Mouse (Mus musculus) heart, embryonic 11.5 days (tissue): Measurements from ENCODE around the gene Pip4k2a. TPM values are rescaled to one million over a fixed set of nuclear protein-coding genes. Genes with fewer than 3 reads are reported as not detected.

Experiments
- ATAC-seq: fragments of 200-750 bp; cut with Nextera tagmentation; replicated peaks from 2 replicates; pipeline ENCODE4 v1.8.0; 2017; ENCODE audit warnings: moderate library complexity; ENCODE audit not compliant: insufficient number of reproducible peaks, low FRiP score, low TSS enrichment
- H3K27ac ChIP-seq: fragments of 300-500 bp; sonication (generic); 2 replicates; pipeline ENCODE4 v1.5.1; 2014; ENCODE audit warnings: mild to moderate bottlenecking, low read depth, low read length
- H3K27me3 ChIP-seq: fragments of 300-500 bp; sonication (generic); 2 replicates; pipeline ENCODE4 v1.6.1; 2014; ENCODE audit warnings: mild to moderate bottlenecking, low read length, mixed read lengths; ENCODE audit not compliant: control insufficient read depth, insufficient read depth
- H3K36me3 ChIP-seq: fragments of 300-500 bp; sonication (generic); 2 replicates; pipeline ENCODE4 v1.6.1; 2014; ENCODE audit warnings: mild to moderate bottlenecking, low read length, moderate library complexity, mixed read lengths; ENCODE audit not compliant: control insufficient read depth, insufficient read depth
- H3K4me1 ChIP-seq: fragments of 300-500 bp; sonication (generic); 2 replicates; pipeline ENCODE4 v1.6.1; 2014; ENCODE audit warnings: low read length; ENCODE audit not compliant: control insufficient read depth, insufficient read depth
- H3K4me2 ChIP-seq: fragments of 300-500 bp; sonication (generic); 2 replicates; pipeline ENCODE4 v1.6.1; 2014; ENCODE audit warnings: mild to moderate bottlenecking, moderate library complexity
- H3K4me3 ChIP-seq: fragments of 300-500 bp; sonication (generic); 2 replicates; pipeline ENCODE4 v1.5.1; 2014; ENCODE audit warnings: low read depth, low read length
- H3K9ac ChIP-seq: fragments of 300-500 bp; sonication (generic); 2 replicates; pipeline ENCODE4 v1.6.1; 2014; ENCODE audit warnings: mild to moderate bottlenecking, low read depth, low read length, moderate library complexity
- H3K9me3 ChIP-seq: fragments of 300-500 bp; sonication (generic); replicated peaks from 2 replicates; pipeline ENCODE4 v1.6.1; 2016; ENCODE audit warnings: low read length; ENCODE audit not compliant: control insufficient read depth
- WGBS: fragments of 180-500 bp; shearing (Covaris S2); extraction: QIAGEN DNeasy Blood & Tissue Kit; methylation state at CpG from one replicate; pipeline ENCODE4 v1.1.7; 2014; ENCODE audit not compliant: insufficient replicate concordance; 5-methylcytosine and 5-hydroxymethylcytosine counted together
- polyA plus RNA-seq: library from polyadenylated mRNA; unstranded; fragments of >200 nt; fragmentation: Nextera tagmentation; extraction: Ambion mirVana; gene quantifications from 2 replicates; pipeline ENCODE4 v1.2.1, GENCODE M21; 2014

Gene Pip4k2a
- polyA plus RNA-seq, 1 experiment from 2014 or later = 7.7 TPM

DNA sequence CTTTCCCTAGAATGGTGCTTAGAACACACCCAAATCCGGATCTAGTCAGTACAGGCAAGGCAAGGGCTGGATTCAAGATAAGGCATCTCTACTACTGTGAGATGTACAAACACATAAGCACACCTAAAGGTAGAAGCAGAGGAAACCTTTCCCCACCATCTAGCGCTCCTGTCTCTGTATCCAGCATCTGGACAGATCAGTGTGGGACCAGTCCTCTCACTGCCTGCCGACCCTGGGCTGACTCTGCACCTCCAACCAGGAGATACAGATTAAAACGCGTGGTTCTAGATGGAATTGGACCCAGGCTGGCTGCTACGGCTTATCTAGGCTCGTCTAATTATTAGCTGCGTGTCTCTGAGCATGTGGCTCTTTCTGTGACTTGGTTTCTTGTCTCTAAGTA, 142.7 kb downstream of the Pip4k2a start:
- ATAC-seq = no peak
- Histone ChIP-seq H3K4me1 (0 out of 2 replicates have a peak, but pooled peaks cover under 1% of the 10 kb centered on the region), H3K27ac (no peak overlapping the region), H3K9ac (no peak overlapping the region), H3K4me2 (no peak overlapping the region), H3K4me3 (no peak overlapping the region), H3K27me3 (no peaks in the 10 kb centered on the region), H3K36me3 (no peaks in the 10 kb centered on the region), H3K9me3 (no peaks in the 10 kb centered on the region)
- WGBS = 51% methylated on average over 8 of the region's 8 CpGs

DNA sequence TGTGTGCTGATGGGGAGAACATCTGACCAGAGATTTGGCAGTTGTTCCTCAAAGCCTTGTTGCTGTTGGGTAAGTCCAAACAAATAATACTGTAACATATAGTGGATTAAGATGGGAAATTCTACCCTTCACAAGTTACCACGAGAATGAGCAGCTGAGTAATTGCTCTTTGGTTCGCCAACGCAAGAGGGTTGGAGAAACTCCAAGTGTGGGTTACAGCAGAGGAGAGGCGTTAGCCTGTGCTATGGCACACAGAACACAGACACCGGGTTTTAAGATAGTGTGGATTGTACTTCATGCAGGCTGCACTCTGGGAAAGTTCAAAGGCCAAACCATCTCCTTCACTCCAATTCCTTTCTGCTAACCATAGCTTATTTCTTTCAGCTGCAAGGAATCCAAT, 144.6 kb downstream of the Pip4k2a start:
- H3K4me1 ChIP-seq = no peaks in the 10 kb centered on the region
- H3K4me3 ChIP-seq = no peak overlapping the region
- WGBS = 86% methylated on average over 5 of the region's 5 CpGs
- no peaks in the 10 kb centered on the region for H3K9me3 ChIP-seq
- H3K27ac ChIP-seq = no peak overlapping the region
- no peak for ATAC-seq
- H3K9ac ChIP-seq = no peak overlapping the region
- H3K4me2 ChIP-seq = no peak overlapping the region
- H3K36me3 ChIP-seq = no peaks in the 10 kb centered on the region
- H3K27me3 ChIP-seq = no peaks in the 10 kb centered on the region

DNA sequence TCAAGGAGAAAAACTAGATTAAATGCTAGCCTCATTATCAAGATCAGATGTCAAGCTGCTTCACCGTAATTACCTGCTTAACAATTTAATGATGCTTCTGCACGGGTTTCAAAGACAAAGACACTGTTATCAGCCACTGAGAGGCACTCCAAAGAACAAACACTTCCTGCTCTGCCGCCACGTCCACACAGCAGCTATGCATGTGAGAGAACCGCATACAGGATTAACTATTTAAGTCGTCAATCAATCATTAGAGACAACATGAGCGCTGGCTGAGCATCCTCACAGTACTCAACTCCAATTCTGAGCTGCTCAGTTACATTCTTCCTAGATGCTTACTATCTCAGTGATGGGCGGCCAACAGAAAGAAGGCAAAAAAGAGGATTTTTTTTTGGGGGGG, 147.3 kb downstream of the Pip4k2a start:
- no peak overlapping the region for H3K4me3 ChIP-seq
- H3K27ac ChIP-seq = no peak overlapping the region
- no peaks in the 10 kb centered on the region for H3K27me3 ChIP-seq
- no peak overlapping the region for H3K4me2 ChIP-seq
- 49% methylated on average over 8 of the region's 8 CpGs for WGBS
- H3K9ac ChIP-seq = no peak overlapping the region
- H3K4me1 ChIP-seq = no peaks in the 10 kb centered on the region
- H3K9me3 ChIP-seq = no peaks in the 10 kb centered on the region
- ATAC-seq = no peak
- H3K36me3 ChIP-seq = peaks cover under 1% of the 10 kb centered on the region; the same call in 1 of the 2 replicates

DNA sequence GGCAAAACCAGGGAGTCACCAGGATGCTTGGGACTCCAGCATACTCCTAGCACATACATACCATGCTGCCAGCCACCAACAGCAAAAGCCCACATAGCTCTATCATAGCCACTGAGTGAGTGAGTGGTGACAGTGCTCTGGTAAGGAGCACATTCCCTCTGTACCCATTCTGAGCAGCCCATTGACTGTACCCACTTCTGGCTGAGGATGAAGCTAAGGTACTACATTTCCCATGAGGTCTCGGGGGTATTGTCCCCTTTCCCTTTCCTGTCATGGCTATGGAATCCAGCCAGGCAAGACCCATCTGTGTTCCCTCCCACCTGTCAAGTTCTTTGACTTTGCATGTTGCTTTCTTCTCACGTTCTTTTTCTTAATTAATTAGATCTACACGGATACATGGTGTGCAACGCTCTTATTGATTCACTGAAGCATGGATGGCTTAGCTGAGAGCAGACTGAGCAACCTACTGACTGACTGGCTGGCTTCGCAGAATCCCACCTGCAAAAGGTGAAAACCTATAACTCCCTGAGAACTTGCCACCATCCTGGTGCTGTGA, 149.8 kb downstream of the Pip4k2a start:
- WGBS = 90% methylated on average over 5 of the region's 5 CpGs
- no peaks in the 10 kb centered on the region for H3K9me3 ChIP-seq
- no peaks in the 10 kb centered on the region for H3K27me3 ChIP-seq
- H3K36me3 ChIP-seq = peaks cover 3% of the 10 kb centered on the region; the same call in 1 of the 2 replicates
- no peak overlapping the region for H3K4me3 ChIP-seq
- no peak overlapping the region for H3K4me2 ChIP-seq
- no peak for ATAC-seq
- no peak overlapping the region for H3K27ac ChIP-seq
- no peaks in the 10 kb centered on the region for H3K4me1 ChIP-seq
- H3K9ac ChIP-seq = no peak overlapping the region

DNA sequence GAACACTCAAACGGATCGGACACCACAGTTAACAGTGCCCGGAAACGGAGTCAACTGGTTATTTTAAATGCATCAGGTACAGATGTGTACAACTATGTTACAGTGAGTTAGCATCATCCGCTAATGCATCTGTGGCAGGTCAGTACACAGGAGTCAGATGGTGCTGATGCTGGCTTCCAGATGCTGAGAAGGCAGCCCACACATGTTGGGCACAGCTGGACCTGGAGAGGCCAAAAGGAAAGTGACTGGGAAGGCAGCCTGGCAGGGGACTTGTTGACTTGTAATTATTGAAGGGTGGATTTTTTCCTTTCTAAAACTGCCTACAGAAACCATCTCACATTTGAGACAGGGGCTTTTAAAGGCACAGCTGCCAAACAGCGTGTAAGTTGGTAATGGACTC, 155.4 kb downstream of the Pip4k2a start:
- H3K36me3 ChIP-seq = peaks cover 3% of the 10 kb centered on the region; the same call in 1 of the 2 replicates
- H3K4me2 ChIP-seq = no peak overlapping the region
- no peaks in the 10 kb centered on the region for H3K27me3 ChIP-seq
- H3K27ac ChIP-seq = no peak overlapping the region
- no peak overlapping the region for H3K9ac ChIP-seq
- no peak for ATAC-seq
- no peaks in the 10 kb centered on the region for H3K4me1 ChIP-seq
- no peaks in the 10 kb centered on the region for H3K9me3 ChIP-seq
- 86% methylated on average over 6 of the region's 6 CpGs for WGBS
- no peak overlapping the region for H3K4me3 ChIP-seq

DNA sequence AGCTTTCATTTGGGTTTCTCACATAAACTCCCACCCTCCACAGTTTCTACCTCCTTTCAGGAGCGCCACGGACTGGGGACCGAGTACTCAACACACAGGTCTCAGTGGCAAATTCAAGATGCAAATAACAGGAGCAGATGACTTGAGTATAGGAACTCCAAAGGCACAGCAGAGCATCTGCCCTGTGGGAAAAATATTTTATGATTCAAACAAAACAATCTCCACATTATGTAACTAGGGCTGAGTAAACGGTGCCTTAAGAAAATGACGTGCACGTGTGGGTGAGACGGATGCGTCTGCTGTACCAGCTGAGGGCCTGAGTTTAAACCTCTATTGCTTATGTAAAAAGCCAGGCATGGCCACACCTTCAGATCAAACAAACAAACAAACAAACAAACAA, 156.9 kb downstream of the Pip4k2a start:
- H3K9me3 ChIP-seq = no peaks in the 10 kb centered on the region
- H3K9ac ChIP-seq = no peak overlapping the region
- no peak overlapping the region for H3K27ac ChIP-seq
- peaks cover 3% of the 10 kb centered on the region; the same call in 1 of the 2 replicates for H3K36me3 ChIP-seq
- no peaks in the 10 kb centered on the region for H3K27me3 ChIP-seq
- no peak overlapping the region for H3K4me2 ChIP-seq
- no peaks in the 10 kb centered on the region for H3K4me1 ChIP-seq
- WGBS = 91% methylated on average over 8 of the region's 8 CpGs
- H3K4me3 ChIP-seq = no peak overlapping the region
- no peak for ATAC-seq

DNA sequence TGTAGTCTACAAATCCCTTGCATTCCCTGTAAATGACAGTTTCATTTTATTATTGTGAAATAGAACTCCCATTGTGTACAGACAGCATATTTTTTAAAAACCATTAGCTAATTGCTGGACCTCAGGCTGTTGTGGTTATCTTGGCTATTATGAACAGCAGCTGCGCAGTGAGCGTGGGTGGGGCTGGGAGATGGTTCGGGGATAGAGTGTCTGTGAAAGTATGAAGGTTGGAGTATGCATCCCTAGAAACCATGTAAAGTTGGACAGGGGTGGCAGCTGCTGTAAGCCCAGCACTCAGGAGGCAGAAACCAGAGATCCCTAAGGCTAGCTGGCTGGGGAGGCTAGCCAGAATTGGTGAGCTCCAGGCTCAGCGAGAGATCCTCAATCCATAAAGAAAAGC, 158.4 kb downstream of the Pip4k2a start:
- no peak overlapping the region for H3K9ac ChIP-seq
- no peak for ATAC-seq
- H3K4me1 ChIP-seq = no peaks in the 10 kb centered on the region
- no peaks in the 10 kb centered on the region for H3K36me3 ChIP-seq
- H3K27me3 ChIP-seq = no peaks in the 10 kb centered on the region
- WGBS = 92% methylated on average over 4 of the region's 4 CpGs
- no peak overlapping the region for H3K4me3 ChIP-seq
- H3K27ac ChIP-seq = no peak overlapping the region
- no peaks in the 10 kb centered on the region for H3K9me3 ChIP-seq
- H3K4me2 ChIP-seq = no peak overlapping the region

DNA sequence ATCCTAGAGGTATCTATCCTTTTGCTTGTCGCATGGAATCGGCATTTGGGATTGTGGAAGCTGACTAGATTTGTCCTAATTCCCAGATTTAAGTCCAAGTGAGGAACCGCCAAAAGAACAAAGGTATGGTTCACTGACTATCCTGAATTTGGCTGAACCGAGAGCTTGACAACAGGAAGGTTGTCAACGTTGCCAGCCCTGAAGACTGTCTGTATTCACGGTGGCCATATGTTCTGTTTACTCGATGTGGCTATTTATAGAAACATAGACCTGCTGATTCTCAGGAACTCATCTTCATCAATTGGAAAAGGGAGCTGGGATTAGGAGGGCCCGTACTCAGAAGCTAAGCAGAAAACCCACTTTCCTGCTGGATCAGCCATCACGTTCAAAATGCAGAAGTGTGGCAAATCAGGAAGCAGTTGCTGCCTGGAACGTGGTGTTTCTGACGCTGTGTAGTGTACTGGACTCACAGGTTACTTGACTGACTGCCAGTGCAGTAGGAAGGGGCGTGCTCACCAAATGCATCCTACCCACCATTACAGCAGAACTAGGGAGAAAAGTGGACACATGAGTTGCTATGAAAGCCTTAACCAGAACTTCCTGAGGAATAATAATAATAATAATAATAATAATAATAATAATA, 162.5 kb downstream of the Pip4k2a start:
- H3K4me1 ChIP-seq = no peaks in the 10 kb centered on the region
- no peak overlapping the region for H3K9ac ChIP-seq
- H3K27me3 ChIP-seq = no peaks in the 10 kb centered on the region
- H3K27ac ChIP-seq = no peak overlapping the region
- no peak for ATAC-seq
- WGBS = 86% methylated on average over 12 of the region's 12 CpGs
- no peak overlapping the region for H3K4me2 ChIP-seq
- no peaks in the 10 kb centered on the region for H3K9me3 ChIP-seq
- no peaks in the 10 kb centered on the region for H3K36me3 ChIP-seq
- no peak overlapping the region for H3K4me3 ChIP-seq

DNA sequence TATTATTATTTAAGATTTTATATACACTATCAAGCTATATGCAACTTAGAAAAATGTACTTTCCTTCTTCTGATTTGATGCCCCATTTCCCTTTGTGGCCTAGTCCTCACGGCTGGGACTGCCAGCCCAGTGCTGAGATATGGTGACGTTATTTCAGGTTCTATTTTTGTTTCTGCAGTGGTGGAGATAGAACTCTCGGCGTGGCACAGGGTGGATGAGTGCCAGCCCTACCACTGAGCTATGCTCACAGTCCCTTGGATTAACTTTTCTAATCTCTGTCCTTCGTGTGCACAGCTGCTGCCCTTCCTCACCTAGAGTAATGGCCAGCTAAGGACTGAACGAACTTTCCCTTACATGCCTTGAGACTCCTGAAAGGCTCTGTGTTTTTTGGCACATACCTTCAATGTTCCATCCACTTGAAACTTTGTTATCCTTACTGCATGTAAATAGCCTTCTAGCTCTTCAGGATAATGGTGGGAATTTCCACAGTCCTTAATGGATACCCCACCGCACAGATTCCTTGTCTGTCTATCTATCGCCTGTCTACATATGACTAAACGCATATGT, 164.8 kb downstream of the Pip4k2a start:
- Histone ChIP-seq H3K9ac (no peak overlapping the region), H3K27ac (no peak overlapping the region), H3K4me2 (no peak overlapping the region), H3K27me3 (no peaks in the 10 kb centered on the region), H3K4me1 (no peaks in the 10 kb centered on the region), H3K9me3 (no peaks in the 10 kb centered on the region), H3K4me3 (no peak overlapping the region), H3K36me3 (no peaks in the 10 kb centered on the region)
- no peak for ATAC-seq
- WGBS = 52% methylated on average over 9 of the region's 9 CpGs
